Mouse (Mus musculus) E14TG2a.4 (cell line): ENCODE measurements around the gene Gls.

Source experiments
- CTCF ChIP-seq: conservative IDR thresholded peaks from 2 replicates; pipeline ENCODE4 v1.5.1; 2014; ENCODE audit warnings: low read length
- POU5F1 ChIP-seq: IDR thresholded peaks from 2 replicates; pipeline ENCODE4 v1.6.1; 2014; ENCODE audit warnings: low read length, borderline replicate concordance

- TF ChIP-seq CTCF (no peak), POU5F1 (no peak)
These were observed 53.0 kb downstream of the Gls start for GRCm38 (mm10) chr1:52179939-52180568.
